Mouse (Mus musculus) embryonic facial prominence, embryonic 11.5 days (tissue): ENCODE measurements around the gene Bbx. TPM values are rescaled to one million over a fixed set of nuclear protein-coding genes. Genes with fewer than 3 reads are reported as not detected.
A peak's percentile ranks its signal among the peaks of the same experiment; 100 is the strongest.

Experiments
- ATAC-seq: fragments of 200-750 bp; cut with Nextera tagmentation; replicated peaks from 2 replicates; pipeline ENCODE4 v1.8.0; 2017; ENCODE audit warnings: low read depth; ENCODE audit not compliant: insufficient number of reproducible peaks, low FRiP score, low TSS enrichment
- DNase-seq: peaks from one replicate; pipeline ENCODE4 v3.0.0-alpha.2; 2015; ENCODE audit warnings: low spot score
- H3K27ac ChIP-seq: fragments of 300-500 bp; sonication (generic); replicated peaks from 2 replicates; pipeline ENCODE4 v1.5.1; 2014; ENCODE audit warnings: mild to moderate bottlenecking, low read depth, low read length, control low read depth
- H3K27me3 ChIP-seq: fragments of 300-500 bp; sonication (generic); 2 replicates; pipeline ENCODE4 v1.6.1; 2014; ENCODE audit warnings: mild to moderate bottlenecking, low read length, moderate library complexity, mixed read lengths; ENCODE audit not compliant: control insufficient read depth, insufficient read depth
- H3K36me3 ChIP-seq: fragments of 300-500 bp; sonication (generic); replicated peaks from 2 replicates; pipeline ENCODE4 v1.6.1; 2014; ENCODE audit warnings: low read depth, mild to moderate bottlenecking, low read length, moderate library complexity, mixed read lengths; ENCODE audit not compliant: control insufficient read depth, insufficient read depth
- H3K4me1 ChIP-seq: fragments of 300-500 bp; sonication (generic); 2 replicates; pipeline ENCODE4 v1.6.1; 2014; ENCODE audit warnings: low read length, mixed read lengths; ENCODE audit not compliant: control insufficient read depth, insufficient read depth
- H3K4me2 ChIP-seq: fragments of 300-500 bp; sonication (generic); 2 replicates; pipeline ENCODE4 v1.6.1; 2014; ENCODE audit warnings: low read depth, mild to moderate bottlenecking, control low read depth, low read length, moderate library complexity
- H3K4me3 ChIP-seq: fragments of 300-500 bp; sonication (generic); 2 replicates; pipeline ENCODE4 v1.5.1; 2014; ENCODE audit warnings: low read depth, low read length, control low read depth
- H3K9ac ChIP-seq: fragments of 300-500 bp; sonication (generic); replicated peaks from 2 replicates; pipeline ENCODE4 v1.6.1; 2014; ENCODE audit warnings: mild to moderate bottlenecking, control low read depth, low read length
- H3K9me3 ChIP-seq: fragments of 300-500 bp; sonication (generic); replicated peaks from 2 replicates; pipeline ENCODE4 v1.6.1; 2016; ENCODE audit warnings: mild to moderate bottlenecking, low read length, inconsistent platforms, mixed read lengths; ENCODE audit not compliant: control insufficient read depth
- WGBS: fragments of 180-500 bp; shearing (Covaris S2); extraction: QIAGEN DNeasy Blood & Tissue Kit; methylation state at CpG from one replicate; pipeline ENCODE4 v1.1.7; 2014; 5-methylcytosine and 5-hydroxymethylcytosine counted together
- polyA plus RNA-seq: library from polyadenylated mRNA; unstranded; fragments of >200 nt; fragmentation: Nextera tagmentation; extraction: Ambion mirVana; gene quantifications from 2 replicates; pipeline ENCODE4 v1.2.1, GENCODE M21; 2014

The Bbx gene
- polyA plus RNA-seq, 1 experiment from 2014 or later = 30.1 TPM

GRCm38 (mm10) chr16:50186604-50187003 lies 245.6 kb downstream of the Bbx start:
- Histone ChIP-seq H3K27ac (no peak overlapping the region), H3K9ac (no peak overlapping the region), H3K27me3 (no peaks in the 10 kb centered on the region), H3K4me1 (peaks cover 3% of the 10 kb centered on the region; the same call in 1 of the 2 replicates), H3K36me3 (no peaks in the 10 kb centered on the region), H3K9me3 (no peaks in the 10 kb centered on the region), H3K4me3 (no peak overlapping the region), H3K4me2 (no peak overlapping the region)
- no peak for DNase-seq
- 83% methylated on average over 6 of the region's 6 CpGs for WGBS
- ATAC-seq = no peak

GRCm38 (mm10) chr16:50185041-50185440 lies 247.1 kb downstream of the Bbx start:
- no peak overlapping the region for H3K4me3 ChIP-seq
- H3K4me2 ChIP-seq = no peak overlapping the region
- WGBS = 12% methylated on average over 5 of the region's 5 CpGs
- H3K27ac ChIP-seq = no peak overlapping the region
- 0 out of 2 replicates have a peak, but pooled peaks have one; percentile 70 for ATAC-seq
- no peak overlapping the region; the same call in 1 of the 2 replicates for H3K9ac ChIP-seq
- H3K4me1 ChIP-seq = peaks cover 3% of the 10 kb centered on the region; the same call in 1 of the 2 replicates
- H3K36me3 ChIP-seq = no peaks in the 10 kb centered on the region
- H3K27me3 ChIP-seq = no peaks in the 10 kb centered on the region
- DNase-seq = peak; percentile 59
- no peaks in the 10 kb centered on the region for H3K9me3 ChIP-seq

GRCm38 (mm10) chr16:50182988-50183387 lies 249.2 kb downstream of the Bbx start:
- no peak overlapping the region for H3K9ac ChIP-seq
- no peak overlapping the region for H3K4me2 ChIP-seq
- no peak for DNase-seq
- no peak overlapping the region for H3K27ac ChIP-seq
- H3K4me3 ChIP-seq = no peak overlapping the region
- H3K9me3 ChIP-seq = no peaks in the 10 kb centered on the region
- peaks cover 3% of the 10 kb centered on the region; the same call in 1 of the 2 replicates for H3K4me1 ChIP-seq
- H3K27me3 ChIP-seq = no peaks in the 10 kb centered on the region
- no peak for ATAC-seq
- WGBS = 83% methylated on average over 8 of the region's 8 CpGs
- no peaks in the 10 kb centered on the region for H3K36me3 ChIP-seq

DNA sequence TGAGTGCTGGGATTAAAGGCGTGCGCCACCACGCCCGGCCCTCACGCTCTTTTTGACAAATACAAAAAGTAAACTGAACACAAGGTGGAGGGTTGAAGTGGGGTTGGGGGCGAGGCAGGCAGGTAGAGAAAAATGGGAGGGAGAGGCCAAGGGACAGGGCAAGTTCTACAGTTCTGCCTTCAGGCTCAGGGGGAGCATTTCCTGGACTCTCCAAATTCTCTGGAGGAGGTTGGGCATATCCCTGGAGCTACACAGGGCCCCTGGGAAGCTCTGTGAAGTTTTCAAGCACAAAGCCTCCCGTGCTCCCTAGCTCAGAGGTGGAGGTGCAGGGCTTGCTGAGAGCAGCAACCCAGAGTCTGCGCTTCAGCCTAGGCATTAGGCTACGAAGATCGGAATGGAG lies 249.6 kb downstream of the Bbx start:
- peaks cover 3% of the 10 kb centered on the region; the same call in 1 of the 2 replicates for H3K4me1 ChIP-seq
- H3K27me3 ChIP-seq = no peaks in the 10 kb centered on the region
- H3K27ac ChIP-seq = no peak overlapping the region
- H3K4me3 ChIP-seq = no peak overlapping the region
- 86% methylated on average over 10 of the region's 10 CpGs for WGBS
- H3K4me2 ChIP-seq = no peak overlapping the region
- ATAC-seq (no peak), DNase-seq (no peak)
- no peaks in the 10 kb centered on the region for H3K9me3 ChIP-seq
- H3K9ac ChIP-seq = no peak overlapping the region
- no peaks in the 10 kb centered on the region for H3K36me3 ChIP-seq

DNA sequence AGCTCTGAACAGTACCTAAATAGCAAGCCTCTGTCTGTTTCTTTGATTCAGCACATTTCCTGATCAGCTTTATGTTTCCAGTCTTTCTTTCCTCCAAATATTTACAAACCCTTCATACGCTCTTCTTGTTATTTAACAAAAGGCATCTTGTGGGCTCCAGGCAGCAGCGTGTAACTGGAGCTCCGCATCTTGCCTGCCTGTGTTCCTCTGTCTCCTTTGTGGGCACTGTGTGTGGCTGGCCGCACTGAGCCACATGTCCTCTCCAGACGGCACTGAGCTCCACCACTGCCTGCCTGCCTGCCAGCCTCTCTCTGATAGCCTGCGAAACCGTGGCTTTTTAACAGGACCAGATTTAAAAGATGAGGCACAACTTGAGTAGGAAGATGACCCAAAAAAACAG lies 259.4 kb downstream of the Bbx start:
- Histone ChIP-seq H3K9ac (no peak overlapping the region), H3K9me3 (no peaks in the 10 kb centered on the region), H3K4me2 (no peak overlapping the region), H3K4me3 (no peak overlapping the region), H3K27me3 (no peaks in the 10 kb centered on the region), H3K27ac (no peak overlapping the region), H3K4me1 (no peaks in the 10 kb centered on the region), H3K36me3 (no peaks in the 10 kb centered on the region)
- no peak for DNase-seq
- ATAC-seq = no peak; the same call in 1 of the 2 replicates
- 44% methylated on average over 7 of the region's 7 CpGs for WGBS

DNA sequence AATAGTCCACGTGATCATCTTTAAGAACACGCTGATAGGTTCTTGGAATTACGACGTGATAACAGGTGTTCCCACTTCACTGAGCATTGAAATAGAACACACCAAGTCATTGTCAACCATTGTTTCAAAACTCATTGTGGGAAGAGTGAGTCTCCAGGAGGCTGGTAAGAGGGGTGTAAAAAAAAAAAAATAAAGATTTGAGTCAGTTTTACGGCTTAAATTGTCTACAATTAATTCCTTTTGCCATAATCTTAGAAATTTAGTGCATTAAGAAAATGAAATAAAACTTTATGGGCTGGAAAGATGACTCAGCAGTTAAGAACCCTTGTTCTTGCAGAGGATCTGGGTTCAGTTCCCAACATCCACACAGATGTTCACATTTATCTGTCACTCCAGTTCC lies 261.4 kb downstream of the Bbx start:
- no peaks in the 10 kb centered on the region for H3K27me3 ChIP-seq
- H3K36me3 ChIP-seq = no peaks in the 10 kb centered on the region
- 89% methylated on average over 5 of the region's 5 CpGs for WGBS
- H3K9me3 ChIP-seq = no peaks in the 10 kb centered on the region
- no peak for DNase-seq
- no peak for ATAC-seq
- no peak overlapping the region for H3K9ac ChIP-seq
- no peak overlapping the region for H3K4me3 ChIP-seq
- H3K27ac ChIP-seq = no peak overlapping the region
- no peak overlapping the region for H3K4me2 ChIP-seq
- no peaks in the 10 kb centered on the region for H3K4me1 ChIP-seq

DNA sequence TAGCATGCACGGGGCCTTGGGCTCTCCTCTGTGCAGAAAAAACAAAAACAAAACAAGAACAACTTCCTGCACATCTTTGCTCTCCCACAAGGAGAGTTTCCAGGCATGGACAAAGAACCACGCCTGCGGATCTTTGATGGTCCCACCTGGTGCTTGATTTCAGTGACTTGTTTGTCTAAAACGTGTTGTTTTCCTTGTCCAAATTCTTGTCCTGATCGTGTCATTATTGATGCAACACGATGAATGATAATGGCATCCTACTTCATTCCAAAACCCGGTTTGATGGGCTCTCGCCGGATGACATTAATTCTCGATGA lies 264.2 kb downstream of the Bbx start:
- WGBS = 76% methylated on average over 10 of the region's 10 CpGs
- no peak for ATAC-seq

GRCm38 (mm10) chr16:50167231-50167982 lies 264.8 kb downstream of the Bbx start:
- Histone ChIP-seq H3K9me3 (no peaks in the 10 kb centered on the region), H3K9ac (no peak overlapping the region), H3K27ac (no peak overlapping the region), H3K4me1 (no peaks in the 10 kb centered on the region), H3K27me3 (no peaks in the 10 kb centered on the region), H3K4me3 (no peak overlapping the region), H3K4me2 (no peak overlapping the region), H3K36me3 (no peaks in the 10 kb centered on the region)
- ATAC-seq (no peak), DNase-seq (no peak)
- 74% methylated on average over 16 of the region's 16 CpGs for WGBS

More for the DNA sequence above, 264.2 kb downstream of the Bbx start:
- no peaks in the 10 kb centered on the region for H3K9me3 ChIP-seq
- no peak for DNase-seq
- H3K36me3 ChIP-seq = no peaks in the 10 kb centered on the region
- H3K4me1 ChIP-seq = no peaks in the 10 kb centered on the region
- no peak overlapping the region for H3K27ac ChIP-seq
- no peak overlapping the region for H3K9ac ChIP-seq
- no peak overlapping the region for H3K4me2 ChIP-seq
- H3K4me3 ChIP-seq = no peak overlapping the region
- no peaks in the 10 kb centered on the region for H3K27me3 ChIP-seq
